Mouse (Mus musculus) A20 (cell line): Measurements from ENCODE around the gene Lrch1.

Source experiments
- DNase-seq: peaks from one replicate; pipeline ENCODE4 v3.0.0-alpha.2; 2011; ENCODE audit warnings: low read depth, low spot score

Lrch1 gene

GRCm38 (mm10) chr14:74922039-74922736 lies 25.5 kb downstream of the Lrch1 start:
- DNase-seq, result peak; percentile 94

DNA sequence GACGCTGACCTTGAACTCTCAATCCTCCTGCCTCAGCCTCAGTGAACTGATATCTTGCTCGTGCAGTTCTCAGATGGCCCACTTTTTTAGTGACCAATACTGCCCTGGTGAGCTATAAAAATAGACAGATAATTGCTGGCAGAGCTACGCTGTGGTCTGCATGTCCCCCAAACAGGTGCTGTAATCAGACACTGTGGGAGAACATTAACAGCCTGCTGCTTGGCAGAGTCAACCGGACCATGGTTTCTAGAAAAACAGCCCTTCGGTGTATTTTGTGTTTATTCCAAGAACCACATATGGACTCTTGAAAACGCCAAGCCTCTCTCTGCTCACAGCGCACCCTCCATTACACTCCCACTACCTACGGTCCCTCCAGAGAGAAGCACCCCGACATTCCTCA lies 26.2 kb downstream of the Lrch1 start:
- no peak for DNase-seq

GRCm38 (mm10) chr14:74919132-74919531 lies 28.5 kb downstream of the Lrch1 start:
- peak; percentile 50 for DNase-seq

DNA sequence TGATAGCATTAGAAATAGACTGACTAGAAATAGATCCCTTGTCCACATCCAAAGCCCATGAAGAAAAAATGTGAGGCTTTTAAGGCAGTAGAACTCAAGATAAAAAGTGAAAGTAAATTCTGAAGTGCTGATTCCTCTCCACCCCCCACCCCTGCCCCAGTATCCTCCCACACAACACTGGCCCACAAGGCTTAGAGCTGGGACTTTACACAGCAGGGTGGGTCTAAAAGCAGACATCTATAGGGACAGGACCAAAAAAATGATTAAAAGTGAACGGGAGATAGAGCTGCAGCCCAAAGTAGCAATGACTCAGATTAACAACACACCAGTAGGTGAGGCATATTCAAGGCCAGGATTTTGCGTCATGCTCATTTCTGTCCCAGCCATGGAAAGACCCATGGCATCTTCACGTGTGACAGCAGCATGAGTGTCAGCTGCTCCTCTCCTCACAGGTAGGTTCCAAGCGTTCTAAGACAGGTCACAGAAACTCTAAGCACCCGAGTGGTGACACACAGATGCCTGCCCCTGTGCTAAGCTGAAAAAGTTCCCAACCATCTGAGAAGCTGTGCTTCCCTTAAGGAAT lies 29.1 kb downstream of the Lrch1 start:
- DNase-seq, result peak; percentile 79

DNA sequence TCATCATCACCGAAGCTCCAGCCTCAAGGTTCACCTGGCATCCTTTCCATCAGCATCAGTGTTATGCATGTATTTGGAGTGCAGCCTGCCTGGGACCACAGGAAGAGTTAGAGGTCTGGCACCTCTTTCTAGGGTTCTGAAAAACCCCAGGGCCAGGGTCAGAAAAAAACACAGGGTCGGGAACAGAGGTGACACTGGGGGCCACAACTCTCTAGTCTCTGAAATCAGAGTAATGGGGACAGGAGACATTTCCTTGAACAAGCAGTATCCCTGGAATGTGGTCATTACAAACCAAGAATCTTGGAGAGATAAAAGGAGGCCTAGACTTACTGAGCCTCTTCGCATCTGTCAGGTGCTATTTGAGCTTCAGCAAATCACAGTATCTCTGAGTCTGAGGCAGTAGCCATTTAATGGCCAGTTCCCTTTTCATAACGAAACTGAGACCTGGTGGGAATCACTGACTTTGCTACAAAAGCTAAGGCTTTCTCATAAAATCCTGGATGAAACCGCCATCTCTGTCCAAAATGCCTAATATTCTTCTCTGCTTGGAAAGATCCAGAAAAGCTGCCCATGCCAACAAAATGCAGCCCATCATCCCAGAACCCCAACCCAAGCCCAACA lies 30.1 kb downstream of the Lrch1 start:
- peak; percentile 72 for DNase-seq

GRCm38 (mm10) chr14:74916691-74917090 lies 31.0 kb downstream of the Lrch1 start:
- peak; percentile 76 for DNase-seq

GRCm38 (mm10) chr14:74916075-74916474 lies 31.6 kb downstream of the Lrch1 start:
- DNase-seq, result peak; percentile 72

DNA sequence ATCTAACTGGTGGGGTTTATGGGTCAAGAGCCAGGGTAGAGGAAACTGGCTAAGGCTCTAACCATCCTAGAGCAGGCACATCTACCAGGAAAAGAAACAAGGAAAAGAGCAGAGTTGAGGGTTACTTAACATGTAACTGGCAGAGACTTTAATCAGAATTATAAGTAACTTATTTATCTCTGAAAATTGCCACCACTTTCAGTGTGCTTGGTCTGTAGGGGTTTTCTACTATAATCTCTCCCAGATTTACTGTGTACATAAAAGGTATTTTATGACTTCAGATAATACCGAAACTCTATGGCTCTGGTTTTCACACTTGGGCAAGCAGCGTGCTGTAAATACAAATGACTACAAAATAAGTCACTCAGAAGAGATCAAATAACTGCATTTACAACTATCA lies 32.0 kb downstream of the Lrch1 start:
- peak; percentile 67 for DNase-seq

DNA sequence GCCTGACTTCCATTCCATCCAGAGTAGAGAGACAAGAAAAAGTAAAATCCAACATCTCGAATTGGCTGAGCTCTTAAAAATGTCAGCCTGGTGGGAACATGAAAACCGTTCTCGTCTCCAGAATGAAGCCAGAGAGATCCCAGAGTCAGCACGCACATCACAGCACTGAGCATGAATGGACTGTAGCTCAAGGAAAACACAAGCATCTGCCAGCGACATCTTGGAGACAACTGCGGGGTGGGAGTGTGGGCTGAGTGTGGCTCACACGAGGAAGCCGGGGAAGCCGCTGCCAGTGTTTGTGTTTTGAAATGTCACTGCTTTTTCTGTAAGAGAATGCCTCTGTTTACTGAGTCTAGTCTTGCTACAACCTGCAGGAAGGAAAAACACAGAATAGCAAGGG lies 32.7 kb downstream of the Lrch1 start:
- DNase-seq, result no peak

DNA sequence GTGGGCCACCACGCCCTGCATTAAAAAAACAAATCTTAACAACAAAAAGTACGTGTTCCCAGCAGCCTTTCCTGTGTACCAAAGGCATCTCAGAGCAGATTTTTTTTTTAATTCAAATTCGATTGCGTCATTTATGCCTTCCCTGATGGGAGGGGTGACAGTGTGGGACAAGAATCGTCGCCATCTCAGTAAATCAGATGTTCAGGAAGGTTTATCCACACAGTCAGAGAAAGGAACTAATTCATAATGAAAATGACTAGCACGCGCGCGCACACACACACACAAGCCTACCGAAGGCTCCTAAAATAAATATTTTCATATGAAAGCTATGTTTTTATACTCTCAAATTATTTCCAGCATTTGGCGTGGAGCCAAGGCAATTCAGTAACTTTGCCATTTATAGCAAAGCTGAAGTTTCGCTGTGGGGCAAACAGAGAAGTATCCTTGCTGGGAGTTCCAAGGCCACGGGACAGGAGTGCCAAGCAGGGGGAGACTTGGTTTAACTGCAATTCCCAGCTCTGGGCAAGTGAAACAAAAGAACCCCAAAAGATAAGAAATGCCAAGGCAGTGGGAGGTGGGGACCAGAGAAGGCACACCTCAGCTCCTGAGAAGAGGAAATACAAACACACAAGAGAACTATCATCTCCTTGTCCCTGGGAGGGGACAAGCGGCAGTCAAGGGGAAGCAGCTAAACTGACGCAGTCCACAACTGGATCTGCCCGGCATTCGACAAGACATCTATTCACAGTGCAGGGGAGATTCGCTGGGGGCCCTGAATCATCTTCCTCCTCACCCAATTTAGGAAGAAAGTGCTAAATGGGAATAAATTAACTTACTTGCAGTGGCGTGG lies 34.1 kb downstream of the Lrch1 start:
- DNase-seq, result peak; percentile 74

DNA sequence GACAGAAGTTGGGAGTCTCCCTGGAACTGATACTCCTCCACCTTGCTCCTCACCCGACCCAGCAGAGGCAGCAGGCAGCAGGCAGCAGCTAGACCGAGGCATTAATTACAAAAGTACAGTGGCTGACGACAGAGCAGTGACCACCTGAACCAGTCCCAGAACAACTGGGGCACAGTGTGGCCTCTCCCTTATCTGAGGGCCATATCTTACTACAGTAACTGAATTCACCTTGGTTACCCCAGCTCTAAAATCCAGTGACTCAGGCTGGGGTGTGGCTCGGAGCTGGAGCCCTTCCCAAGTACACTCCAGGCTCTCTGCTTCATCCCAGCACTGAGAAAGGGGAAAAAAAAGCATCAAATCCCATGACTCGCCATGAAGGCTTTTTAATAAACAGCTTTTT lies 37.3 kb downstream of the Lrch1 start:
- DNase-seq, result peak; percentile 41

DNA sequence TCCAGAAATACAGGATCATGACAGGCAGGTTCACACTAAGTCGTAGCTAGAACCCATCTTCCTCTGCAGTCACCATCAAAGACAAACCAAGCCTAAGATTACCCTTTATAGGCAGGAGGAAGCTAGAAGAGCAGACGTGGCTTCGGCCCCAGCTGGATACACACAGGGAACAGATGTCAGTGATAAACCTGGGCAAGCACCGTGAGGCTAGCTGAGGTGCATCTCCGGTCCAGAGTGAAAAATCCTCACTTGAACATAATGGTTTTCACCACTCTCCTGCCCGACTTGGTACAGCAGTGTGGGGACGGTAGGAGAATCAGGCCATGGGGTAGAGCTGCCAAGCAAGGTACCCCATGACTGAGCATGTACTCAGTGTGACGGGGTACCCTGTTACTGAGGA lies 38.7 kb downstream of the Lrch1 start:
- peak; percentile 87 for DNase-seq

DNA sequence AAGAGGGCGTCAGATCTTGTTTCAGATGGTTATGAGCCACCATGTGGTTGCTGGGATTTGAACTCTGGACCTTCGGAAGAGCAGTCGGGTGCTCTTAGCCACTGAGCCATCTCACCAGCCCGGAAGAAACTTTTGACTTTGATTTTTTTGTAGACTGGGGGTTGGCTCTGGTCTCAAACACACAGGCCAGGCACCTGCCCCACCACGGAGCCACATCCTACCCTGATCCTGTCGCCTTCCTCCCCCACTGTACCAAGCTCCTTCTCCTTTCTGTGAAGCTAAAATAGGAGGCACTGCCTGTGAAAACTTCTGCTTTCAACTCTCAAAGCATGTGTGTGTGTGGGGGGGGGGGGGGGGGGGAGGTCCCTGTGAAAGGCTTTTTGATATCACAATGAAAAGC lies 39.4 kb downstream of the Lrch1 start:
- DNase-seq, result peak; percentile 90

GRCm38 (mm10) chr14:74907706-74908105 lies 40.0 kb downstream of the Lrch1 start:
- DNase-seq, result no peak

DNA sequence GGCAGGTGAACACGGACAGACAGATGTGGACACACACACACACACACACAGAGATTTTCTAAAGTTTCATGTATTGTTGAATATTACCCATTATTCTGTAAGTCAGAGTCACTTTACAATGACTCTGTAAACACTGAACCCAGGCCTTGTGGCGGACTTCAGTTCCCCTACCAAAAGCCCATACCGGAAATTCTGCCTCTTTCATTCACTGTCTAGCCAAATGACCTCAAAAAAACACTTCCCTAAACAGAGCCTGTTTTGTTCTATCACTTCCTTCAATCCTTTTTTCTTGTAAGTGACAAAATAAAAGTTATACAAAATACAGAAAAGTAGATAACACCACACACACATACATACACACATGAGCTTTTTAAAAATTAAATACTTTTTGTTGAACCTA lies 41.7 kb downstream of the Lrch1 start:
- peak; percentile 80 for DNase-seq

GRCm38 (mm10) chr14:74904442-74904841 lies 43.2 kb downstream of the Lrch1 start:
- DNase-seq, result no peak

DNA sequence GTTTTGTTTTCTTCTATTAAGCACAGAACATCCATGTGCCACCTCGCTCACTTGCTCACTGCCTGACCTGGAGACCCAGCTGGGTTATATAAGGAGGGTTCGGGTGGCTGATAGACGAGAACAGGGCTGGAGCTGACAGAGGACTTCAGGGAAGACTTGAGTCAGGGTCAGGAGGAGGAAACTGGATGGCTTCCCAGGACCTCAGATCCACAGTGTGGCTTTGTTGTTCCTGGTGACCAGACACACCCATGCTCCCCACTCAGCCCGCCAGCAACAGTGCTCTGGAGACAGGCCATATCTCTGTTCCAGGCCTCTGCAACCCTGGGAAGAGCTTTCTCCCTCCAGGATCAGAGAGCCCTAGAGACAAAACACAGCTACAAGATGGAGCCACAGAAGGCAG lies 44.6 kb downstream of the Lrch1 start:
- no peak for DNase-seq

DNA sequence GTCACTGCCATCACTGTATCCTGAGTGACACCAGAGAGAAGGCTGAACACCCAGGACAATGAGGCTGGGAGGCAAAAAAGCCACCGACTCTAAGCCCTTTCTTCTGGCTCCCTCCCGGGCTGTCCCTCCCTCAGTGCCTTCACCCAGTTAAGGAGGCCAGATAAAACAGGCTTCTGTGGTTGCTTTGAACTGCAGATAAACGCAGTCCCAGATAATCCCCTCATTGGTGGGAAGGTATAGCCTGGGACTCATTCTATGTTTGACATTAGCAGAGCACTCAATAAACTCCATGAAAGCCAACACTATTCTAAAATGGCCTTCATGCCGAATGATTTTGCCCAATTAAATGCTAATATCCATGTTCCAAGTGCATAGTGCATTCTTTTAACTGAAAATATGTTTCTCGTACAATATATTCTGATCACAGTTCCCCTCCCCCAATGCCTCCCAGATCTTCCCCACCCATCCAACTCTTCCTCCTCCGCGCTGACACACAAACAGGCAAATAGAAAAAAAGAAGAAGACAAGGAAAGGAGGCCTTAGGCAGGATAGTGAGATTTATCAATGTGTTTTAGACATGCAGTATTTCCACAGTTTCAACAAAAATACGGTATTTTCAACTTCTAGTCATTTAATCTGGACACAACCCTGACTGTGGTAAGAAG lies 46.8 kb downstream of the Lrch1 start:
- DNase-seq, result no peak

- no peak for DNase-seq
Observed at GRCm38 (mm10) chr14:74899953-74900704, 47.5 kb downstream of the Lrch1 start.

- no peak for DNase-seq
Observed at GRCm38 (mm10) chr14:74898939-74899338, 48.7 kb downstream of the Lrch1 start.

DNA sequence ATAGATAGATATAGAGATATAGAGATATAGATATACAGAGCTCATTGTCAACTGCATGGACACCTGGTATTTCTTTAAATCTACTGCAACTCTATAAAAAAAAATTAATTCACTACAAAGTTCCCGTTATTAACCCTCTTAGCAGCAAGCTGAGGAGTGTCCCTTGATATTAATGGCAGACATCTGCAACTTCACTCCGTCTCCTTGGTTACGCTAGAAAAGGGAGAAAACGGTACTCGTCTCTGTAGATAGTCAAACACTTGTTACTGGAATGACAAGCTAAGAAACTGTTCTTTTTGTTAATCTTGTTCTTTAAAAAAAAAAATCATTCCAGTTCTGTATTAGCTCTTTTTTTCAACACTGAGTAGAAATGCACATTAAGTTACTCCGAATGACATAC lies 54.0 kb downstream of the Lrch1 start:
- no peak for DNase-seq
